Mouse (Mus musculus): ENCODE measurements around the gene Use1.
"Not testable (repeated sequence)": the region's sequence is repeated elsewhere in the genome, so short reads cannot be mapped to it uniquely, and the experiment has no call there.

The Use1 gene

GRCm38 (mm10) chr8:71366771-71367528 lies at the start of gene Use1:
Use1 (plus strand) TSS chr8:71366848.
- DNase-seq (ENCODE audit: low read depth, low spot score): peak; percentile 84

GRCm38 (mm10) chr8:71318610-71319009 lies 48.0 kb upstream of the Use1 start:
- not testable (repeated sequence) for DNase-seq (ENCODE audit: low read depth, low spot score)

DNA sequence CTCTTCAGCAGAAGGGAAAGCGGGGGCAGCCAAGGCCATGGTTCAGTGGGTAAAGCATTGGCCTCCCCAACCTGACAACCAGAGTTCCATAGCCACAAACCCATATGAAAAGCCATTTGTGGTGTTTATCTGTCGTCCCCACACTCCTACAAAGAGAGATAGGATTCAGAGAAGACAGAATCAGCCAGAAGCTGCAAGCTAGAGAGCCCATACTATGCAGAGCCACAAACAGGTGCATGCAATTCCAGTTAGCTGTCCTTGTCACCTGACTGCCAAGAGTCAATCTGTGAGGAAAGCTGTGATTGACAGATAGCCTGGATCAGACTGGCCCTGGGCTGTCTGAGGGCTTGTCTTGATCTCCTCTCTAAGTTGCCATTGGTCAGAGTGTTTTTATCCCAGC lies 46.9 kb upstream of the Use1 start:
- DNase-seq (ENCODE audit: low read depth, low spot score): not testable (repeated sequence)

DNA sequence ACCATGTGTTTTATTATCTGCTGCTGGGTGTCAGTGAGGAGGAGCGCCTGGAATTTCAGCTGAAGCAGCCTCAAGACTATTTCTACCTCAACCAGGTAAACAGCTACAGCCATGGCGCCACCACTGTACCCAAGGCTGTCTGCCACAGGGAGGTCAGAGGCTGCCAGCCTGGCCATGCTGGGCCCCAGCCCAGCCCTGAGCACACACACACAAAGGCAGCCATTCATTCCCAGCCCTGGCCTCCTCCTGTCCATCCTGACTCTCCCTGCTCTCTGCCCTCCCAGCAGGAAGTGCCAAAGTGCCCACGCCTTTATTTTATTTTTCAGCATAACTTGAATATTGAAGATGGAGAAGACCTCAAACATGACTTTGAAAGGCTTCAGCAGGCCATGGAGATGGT lies 43.7 kb upstream of the Use1 start:
- no peak for DNase-seq (ENCODE audit: low read depth, low spot score)

- no peak for DNase-seq (ENCODE audit: low read depth, low spot score)
Observed at GRCm38 (mm10) chr8:71324848-71325247, 41.8 kb upstream of the Use1 start.

DNA sequence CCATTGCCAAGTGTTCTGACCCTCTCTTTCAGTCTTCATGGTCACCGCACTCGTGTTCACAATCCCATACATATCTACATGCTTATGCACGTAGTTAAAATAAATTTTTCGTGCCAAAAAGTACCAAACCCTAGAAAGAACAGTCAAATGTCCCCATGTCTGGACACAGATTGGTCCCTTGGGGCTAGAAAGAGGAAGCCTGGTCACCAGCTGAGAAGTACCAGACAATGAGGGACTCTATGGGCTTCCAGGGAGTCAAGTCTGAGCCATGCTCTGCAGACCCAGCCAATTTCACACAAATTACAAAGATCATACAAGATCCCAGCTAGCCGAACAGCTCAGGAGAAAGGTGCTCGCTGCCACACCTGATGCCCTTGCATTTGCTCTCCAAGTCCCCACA lies 28.8 kb upstream of the Use1 start:
- DNase-seq (ENCODE audit: low read depth, low spot score): not testable (repeated sequence)

DNA sequence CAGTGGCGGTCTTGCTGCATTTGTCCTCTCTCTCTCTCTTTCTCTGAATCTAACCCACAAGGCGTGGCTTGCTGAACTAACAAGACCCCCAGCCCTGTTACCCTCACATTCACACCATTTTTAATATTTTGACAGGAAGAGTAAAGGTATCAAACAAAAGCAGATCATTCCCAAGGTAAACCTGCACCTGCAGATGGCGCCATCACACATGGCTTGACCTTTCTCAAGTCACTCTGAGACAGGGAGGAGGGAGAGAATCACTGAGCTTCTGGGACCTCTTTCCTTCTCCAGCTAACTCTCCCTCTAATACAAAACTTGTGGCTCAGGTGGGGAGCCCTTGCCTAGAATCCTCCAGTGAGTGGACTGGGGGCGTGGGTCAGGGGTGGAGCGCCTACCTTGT lies 26.0 kb upstream of the Use1 start:
- DNase-seq (ENCODE audit: low read depth, low spot score): no peak

GRCm38 (mm10) chr8:71346581-71346980 lies 20.1 kb upstream of the Use1 start:
- DNase-seq (ENCODE audit: low read depth, low spot score): no peak

GRCm38 (mm10) chr8:71351117-71351516 lies 15.5 kb upstream of the Use1 start:
- no peak for DNase-seq (ENCODE audit: low read depth, low spot score)

DNA sequence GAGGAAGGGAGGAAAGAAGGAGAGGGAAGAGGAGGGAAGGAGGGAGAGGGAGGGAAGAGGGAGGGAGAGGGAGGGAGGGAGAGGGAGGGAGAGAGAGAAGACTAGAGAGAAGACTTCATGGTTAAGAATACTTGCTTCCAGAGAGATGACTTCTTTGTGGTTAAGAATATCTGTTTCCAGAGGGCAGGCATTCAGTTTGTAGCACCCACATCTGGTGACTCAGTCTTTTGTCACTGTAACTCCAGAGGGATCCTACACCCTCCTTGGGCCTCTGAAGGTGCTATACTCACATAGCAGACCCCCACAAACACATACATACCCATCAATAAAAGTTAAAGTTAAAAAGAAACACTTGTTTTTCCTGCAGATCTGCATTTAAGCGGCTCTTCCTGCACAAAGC lies 15.1 kb upstream of the Use1 start:
- DNase-seq (ENCODE audit: low read depth, low spot score): no peak

DNA sequence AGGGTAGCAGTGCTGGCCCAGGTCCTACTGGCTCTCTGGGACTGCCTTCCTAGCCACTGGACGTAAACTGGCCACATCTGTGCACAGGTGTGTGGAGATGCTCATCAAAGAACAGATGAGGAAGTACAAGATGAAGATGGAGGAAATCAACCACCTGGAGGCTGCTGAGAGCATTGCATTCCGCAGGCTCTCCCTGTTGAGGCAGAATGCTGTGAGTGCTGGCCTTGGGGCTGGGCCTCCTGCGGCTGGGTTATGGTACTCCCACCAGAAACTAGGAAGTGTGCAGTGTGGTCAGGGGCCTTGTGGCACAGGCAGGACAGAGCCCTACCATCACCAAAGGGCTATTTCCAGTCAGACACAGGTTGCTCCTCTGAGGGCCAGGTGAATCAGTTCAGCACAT lies 8.6 kb upstream of the Use1 start:
- DNase-seq (ENCODE audit: low read depth, low spot score): no peak

- no peak for DNase-seq (ENCODE audit: low read depth, low spot score)
Observed at GRCm38 (mm10) chr8:71367529-71368176, 1.0 kb downstream of the Use1 start.

DNA sequence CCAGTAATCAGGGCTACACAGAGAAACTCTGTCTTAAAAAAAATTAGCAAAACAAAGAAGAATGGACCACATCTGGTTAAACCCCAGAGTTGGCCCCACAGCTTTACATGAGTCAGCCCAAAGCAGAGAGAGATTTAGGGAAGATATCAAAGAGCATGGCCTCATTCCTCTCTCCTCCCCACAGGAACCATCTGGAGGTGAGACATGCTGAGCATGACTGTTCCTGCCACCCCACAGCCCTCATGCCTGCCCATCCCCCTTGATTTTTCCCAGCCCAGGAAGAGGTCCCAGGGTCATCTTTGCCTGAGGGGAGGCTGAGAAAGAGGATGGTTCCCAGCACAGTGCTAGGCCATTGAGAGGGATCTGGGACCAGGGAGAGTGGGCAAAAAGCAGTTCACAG lies 1.7 kb downstream of the Use1 start:
- no peak for DNase-seq (ENCODE audit: low read depth, low spot score)

GRCm38 (mm10) chr8:71369040-71369718 lies 2.5 kb downstream of the Use1 start:
- no peak for DNase-seq (ENCODE audit: low read depth, low spot score)

GRCm38 (mm10) chr8:71370711-71371235 lies 4.1 kb downstream of the Use1 start:
- no peak for DNase-seq (ENCODE audit: low read depth, low spot score)

DNA sequence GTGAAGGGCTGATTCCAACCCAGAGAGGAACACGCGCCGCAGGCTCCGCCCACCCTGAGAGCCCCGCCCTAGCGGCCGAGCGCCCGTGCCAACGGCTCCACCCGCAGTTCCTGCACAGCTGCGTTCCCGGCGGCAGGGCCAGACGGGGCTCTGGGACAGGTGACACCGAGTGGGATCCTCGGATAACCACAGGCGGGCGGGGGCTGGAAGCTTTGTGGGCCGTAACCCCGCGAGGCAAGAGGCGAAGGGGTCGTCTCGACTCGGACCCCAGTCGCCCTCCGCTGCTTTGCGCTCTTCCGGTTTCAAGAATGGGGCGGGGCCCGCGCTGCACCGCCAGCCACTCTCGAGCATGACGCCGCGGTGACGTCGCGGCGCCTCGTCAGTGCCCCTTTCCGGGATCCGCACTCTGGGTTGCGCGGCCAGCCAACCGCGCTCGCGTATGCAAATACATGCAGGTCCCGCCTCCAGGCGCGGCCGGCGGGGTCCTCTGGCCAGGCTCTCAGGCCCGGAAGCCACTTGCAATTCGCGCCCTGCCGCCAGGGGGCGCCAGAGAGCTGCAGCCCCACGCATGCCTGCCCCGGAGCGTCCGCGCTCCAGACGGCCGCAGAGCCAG lies 4.7 kb downstream of the Use1 start, which contains the start of gene Ocel1:
Ocel1 (plus strand) TSS at position 63 of the 613 bp plus-strand sequence.
- peak; percentile 94 for DNase-seq (ENCODE audit: low read depth, low spot score)

GRCm38 (mm10) chr8:71372427-71372826 lies 5.8 kb downstream of the Use1 start:
- DNase-seq (ENCODE audit: low read depth, low spot score): no peak

DNA sequence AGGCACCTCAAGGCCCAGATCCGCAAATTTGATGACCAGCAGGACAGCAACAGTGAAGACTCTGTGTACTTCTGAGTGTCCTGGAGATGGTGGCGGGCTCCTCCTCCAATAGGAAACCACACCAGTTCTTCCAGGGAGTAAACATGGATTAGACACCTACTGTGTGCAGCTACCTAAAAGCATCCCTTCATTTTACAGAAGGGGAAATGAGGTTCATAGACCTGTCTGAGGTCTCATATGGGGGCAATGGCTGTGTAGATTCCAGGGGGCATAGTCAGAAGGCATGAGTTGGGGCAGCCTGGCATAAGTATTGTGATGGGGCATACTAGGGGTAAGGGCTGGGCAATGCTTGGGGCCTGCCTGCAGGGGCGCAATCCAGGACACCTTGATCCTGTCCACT lies 6.4 kb downstream of the Use1 start:
- no peak for DNase-seq (ENCODE audit: low read depth, low spot score)

- no peak for DNase-seq (ENCODE audit: low read depth, low spot score)
Observed at GRCm38 (mm10) chr8:71374616-71375206, 8.1 kb downstream of the Use1 start.

GRCm38 (mm10) chr8:71375581-71376422 lies 9.2 kb downstream of the Use1 start:
- peak; percentile 57 for DNase-seq (ENCODE audit: low read depth, low spot score)

All from c-Kit-negative CD71-positive TER-119-positive erythroid progenitor cells, embryonic 14.5 days (primary cell).